Mouse (Mus musculus): Measurements from ENCODE around the gene Lrch3.
A peak's percentile ranks its signal among the peaks of the same experiment; 100 is the strongest.
"Not testable (repeated sequence)": the region's sequence is repeated elsewhere in the genome, so short reads cannot be mapped to it uniquely, and the experiment has no call there.

Gene Lrch3

DNA sequence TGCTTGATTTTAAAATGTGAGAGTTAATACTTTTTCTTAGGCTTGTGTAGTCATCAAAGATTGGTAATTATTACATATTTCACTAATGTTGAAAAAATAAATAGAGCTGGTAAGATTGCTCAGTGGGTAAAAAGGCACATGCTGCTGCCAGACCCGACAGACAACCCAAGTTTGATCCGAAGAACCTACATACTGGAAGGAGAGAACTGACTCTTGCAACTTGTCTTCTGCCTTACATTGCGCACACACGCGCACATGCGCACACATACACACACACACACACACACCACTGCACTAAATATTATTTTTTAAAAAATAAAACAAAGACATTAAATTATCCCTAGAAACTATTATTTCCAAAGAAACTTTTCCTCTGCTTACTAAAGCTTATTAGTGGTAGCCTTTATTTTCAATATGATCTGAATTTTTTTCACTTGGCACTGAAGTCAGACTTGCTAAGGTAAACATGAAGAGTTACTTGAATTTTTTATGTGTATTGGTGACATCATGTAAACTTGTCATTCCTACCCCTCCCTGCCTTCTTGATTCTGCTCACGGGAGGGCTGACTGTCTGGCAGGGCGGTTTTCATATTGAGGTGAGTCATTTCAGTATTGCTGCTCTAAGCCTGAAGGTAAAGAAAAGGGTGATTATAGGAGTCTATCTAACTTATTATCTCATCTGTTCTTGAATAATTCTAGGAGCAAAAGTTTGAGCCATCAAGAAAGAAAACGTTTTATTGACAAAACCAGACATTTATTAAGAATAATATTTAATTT, 1.6 kb downstream of the Lrch3 start:
- no peak for DNase-seq

DNA sequence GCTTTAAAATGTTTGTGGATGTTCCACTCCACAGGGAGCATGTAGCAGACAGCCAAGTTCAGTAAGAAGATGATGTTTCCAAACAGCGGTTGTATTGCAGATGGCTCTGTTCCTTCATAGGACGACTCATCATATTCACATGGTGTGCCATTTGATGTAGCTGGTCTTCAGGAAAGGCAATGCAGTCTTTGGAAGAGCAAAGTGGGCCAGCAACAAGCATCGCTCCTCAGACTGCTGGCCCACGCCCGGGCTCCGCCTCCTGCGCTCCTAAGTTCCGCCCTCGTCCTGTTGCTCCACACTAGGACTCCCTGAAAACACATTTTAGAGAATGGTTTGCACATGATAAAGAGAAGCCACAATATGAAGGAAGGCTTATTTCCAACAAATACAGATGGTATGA, 12.7 kb downstream of the Lrch3 start:
- DNase-seq, result not testable (repeated sequence)

GRCm38 (mm10) chr16:32927044-32927443, 13.1 kb downstream of the Lrch3 start:
- no peak for DNase-seq

DNA sequence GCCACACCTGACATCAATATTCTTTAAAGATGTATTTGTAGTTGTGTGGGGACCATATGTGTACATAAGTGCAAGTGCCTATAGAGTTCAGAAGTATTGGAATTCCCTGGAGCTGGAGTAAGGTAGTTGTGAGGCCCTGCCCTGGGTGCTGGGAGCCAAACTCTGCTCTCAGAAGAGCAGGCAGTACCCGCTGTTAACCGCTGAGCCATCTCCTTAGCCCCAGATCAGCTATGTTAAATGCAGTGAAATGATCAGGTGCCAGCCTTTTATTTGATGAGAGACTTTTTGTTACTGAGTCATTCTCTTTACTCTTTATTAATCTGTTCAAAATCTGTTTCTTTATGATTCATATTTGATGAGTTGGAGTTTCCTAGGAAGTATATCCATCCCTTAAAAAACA, 16.0 kb downstream of the Lrch3 start:
- DNase-seq, result no peak

GRCm38 (mm10) chr16:32934470-32934869, 20.6 kb downstream of the Lrch3 start:
- DNase-seq, result no peak

- no peak for DNase-seq
Measured at GRCm38 (mm10) chr16:32935088-32935487, 21.2 kb downstream of the Lrch3 start.

DNA sequence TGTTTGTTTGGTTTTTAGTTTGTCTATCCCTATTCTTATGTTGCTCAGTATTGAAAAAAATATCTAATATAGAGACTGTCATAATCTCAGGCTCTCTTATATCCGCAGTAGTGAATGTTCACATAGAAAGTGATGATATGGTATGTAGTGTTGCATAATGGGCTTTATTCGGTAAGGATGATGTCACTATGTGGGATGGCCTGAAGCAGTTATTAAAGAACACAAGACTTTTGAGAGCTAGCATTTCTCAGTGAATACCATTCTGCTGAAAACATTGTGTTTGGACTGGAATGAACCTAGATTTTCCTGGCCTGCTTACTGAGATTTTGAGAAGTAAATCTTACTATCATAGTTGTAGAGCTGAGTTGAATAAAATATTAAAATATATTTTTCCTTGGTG, 23.5 kb downstream of the Lrch3 start:
- DNase-seq, result no peak

DNA sequence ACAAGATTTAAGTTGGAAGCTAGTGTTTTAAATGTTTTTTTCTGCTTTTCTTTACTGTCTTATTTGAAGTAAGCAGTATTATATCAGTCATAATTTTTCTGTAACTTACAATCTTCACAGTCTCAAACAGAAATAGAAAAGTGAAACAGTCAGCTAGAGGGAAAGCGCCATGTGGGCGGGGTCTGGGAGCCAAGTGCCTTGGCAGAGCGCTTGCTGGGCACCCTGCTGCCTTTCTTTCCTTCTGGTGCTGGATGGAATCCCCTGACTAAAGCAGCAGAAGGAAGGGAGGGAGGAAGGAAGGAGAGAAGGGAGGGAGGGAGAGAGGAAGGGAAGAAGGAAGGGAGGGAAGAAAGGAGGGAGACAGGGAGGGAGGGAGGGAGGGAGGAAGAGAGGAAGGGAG, 25.4 kb downstream of the Lrch3 start:
- not testable (repeated sequence) for DNase-seq

GRCm38 (mm10) chr16:32939716-32940115, 25.8 kb downstream of the Lrch3 start:
- DNase-seq, result not testable (repeated sequence)

GRCm38 (mm10) chr16:32941226-32941625, 27.3 kb downstream of the Lrch3 start:
- not testable (repeated sequence) for DNase-seq

GRCm38 (mm10) chr16:32942694-32943093, 28.8 kb downstream of the Lrch3 start:
- DNase-seq, result no peak

DNA sequence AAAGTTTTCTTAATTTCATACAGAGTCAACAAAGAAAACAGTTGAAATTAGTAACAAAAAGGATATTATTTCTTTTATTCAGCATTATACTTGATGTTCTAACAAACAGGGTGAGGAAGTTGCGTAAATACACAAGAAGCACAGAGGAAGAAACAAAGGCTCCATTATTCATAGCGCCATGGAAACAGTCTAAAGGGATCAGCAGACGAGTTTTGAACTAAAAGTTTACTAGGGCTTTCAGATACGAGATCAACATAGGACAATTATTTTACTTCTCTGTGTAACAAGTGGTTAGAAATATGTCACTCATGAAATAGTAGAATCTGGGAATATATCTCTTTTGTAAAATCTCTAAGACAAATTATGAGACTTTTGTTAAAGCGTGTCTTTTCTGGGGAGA, 31.5 kb downstream of the Lrch3 start:
- no peak for DNase-seq

- DNase-seq, result no peak
Measured at GRCm38 (mm10) chr16:32948016-32948415, 34.1 kb downstream of the Lrch3 start.

DNA sequence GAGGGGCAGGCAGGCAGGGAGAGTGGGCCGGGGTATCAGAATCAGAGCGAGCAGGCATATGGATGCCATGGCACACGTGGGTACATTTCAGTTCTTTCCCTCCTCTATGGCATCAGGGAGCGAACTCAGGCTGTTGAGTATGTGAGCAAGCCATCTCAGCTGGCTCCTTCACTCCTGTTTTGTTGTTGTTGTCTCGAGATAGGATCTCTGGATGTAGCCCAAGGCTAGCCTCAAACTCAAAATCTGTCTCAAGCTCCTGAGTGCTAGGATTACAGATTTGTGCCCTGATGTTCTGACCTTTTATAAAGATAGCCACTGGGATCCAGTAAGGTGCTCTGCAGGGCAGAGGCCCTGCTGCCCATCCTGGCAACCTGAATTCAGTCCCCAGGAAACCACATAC, 34.8 kb downstream of the Lrch3 start:
- no peak for DNase-seq

DNA sequence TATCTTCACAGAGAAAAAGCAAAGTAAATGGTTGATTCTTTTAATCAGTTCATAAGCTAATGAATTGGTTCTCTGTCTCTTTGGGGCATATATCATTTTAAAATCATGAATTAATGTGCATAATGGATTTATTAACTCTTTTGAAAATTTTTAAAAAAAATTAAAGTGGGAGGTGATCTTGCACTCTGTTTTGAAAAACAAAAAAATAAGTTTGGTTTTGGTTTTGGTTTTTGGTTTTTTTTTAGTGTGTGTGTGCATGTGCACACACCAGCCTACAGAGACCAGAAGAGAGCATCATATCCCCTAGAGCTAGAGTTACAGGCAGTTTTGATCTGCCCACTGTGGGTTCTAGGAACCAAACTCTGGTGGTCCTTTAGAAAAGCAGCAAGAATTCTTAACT, 35.4 kb downstream of the Lrch3 start:
- DNase-seq, result no peak

- DNase-seq, result no peak
Measured at GRCm38 (mm10) chr16:32951074-32951473, 37.2 kb downstream of the Lrch3 start.

DNA sequence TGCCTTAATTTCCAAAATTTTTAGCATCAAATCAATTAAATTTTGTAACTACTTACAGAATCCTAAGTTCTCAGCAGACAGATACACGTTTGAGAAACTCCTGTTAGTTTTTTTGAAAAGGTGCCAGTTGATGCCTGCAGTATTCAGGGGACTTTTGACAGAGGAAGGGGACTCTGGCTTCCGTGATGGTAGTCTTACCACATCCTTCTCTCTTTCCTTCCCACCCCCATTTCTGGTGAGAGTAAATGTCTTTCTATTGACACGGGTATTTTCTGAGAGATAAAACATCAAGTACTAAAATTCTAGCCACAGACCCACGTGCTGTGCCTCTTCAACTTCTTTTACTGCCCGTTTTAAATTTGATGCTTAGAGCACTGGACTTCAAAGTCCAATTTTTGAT, 39.9 kb downstream of the Lrch3 start:
- no peak for DNase-seq

DNA sequence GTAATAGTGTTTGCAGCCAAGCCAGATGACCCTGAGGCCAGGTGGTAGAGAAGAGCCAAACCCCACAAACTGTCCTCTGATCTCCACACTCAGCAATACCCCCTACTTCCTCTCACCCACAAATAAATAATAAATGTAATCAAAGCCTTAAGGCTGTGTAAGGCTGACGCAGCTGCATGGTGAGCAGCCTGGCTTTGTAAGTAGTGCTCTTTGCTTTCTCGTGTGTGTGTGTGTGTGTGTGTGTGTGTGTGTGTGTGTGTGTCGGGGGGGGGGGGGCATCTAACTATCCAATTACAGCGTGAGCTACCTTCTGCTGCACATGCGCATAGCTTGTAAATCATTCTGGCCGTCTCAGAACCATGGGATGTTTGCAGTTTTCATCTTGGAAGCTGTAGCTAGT, 40.4 kb downstream of the Lrch3 start:
- no peak for DNase-seq

DNA sequence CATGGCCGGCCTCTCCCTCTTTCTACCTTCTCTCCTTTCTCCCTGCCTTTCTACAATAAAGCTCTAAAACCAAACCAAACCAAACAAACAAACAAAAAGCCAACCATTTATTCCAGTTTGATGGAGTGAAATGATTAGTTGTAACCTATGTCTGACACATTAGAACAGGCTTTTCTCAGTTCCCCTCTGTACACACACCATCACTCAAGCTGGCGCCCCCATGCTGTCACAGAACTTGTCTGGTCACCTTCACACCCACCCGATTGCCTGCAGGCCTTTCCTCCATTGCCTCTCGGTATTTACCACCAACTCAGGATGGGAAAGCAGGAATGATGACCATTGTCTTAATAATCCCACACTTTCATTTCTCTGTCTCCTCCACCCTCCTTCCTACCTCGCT, 43.0 kb downstream of the Lrch3 start:
- no peak for DNase-seq

DNA sequence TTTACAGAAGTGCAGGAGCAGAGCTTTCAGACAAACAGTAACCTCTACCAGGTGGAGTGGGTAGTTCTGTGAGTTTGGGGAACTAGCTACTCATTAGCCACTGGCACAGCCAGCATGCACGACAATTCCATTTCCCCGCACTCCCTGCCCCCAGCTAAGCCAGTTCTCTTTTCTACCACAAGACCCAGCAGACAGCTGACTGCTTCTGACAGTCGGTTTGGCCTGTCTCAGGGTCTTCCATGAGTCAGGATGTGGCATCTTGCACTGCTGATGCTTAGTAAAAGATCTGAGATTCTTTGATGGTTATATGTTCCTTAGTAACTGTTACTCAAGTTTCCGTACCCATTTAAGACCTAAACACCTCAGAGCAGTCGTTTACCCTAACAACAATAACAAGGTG, 58.6 kb downstream of the Lrch3 start:
- DNase-seq, result no peak

- DNase-seq, result no peak
Measured at GRCm38 (mm10) chr16:32973047-32973446, 59.1 kb downstream of the Lrch3 start.

- no peak for DNase-seq
Measured at GRCm38 (mm10) chr16:32980227-32980626, 66.3 kb downstream of the Lrch3 start.

DNA sequence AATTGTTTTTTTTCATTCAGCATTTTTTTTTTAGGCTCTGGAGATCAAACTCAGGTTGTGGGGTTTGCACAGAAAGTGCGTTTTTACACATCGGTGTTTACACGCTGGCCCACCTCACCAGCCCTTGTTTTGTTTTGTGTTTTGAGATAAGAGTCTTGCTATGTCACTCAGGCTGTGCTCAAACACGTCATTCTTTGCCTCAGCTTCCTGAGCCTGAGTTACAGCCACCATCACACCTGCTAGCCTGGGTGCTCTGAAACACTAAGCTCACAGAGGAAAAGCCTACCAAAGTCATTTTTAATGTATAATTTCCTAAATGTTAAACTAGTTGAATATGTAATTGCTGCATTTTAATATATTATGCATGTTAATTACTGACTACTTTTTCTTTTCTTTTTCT, 67.5 kb downstream of the Lrch3 start:
- no peak for DNase-seq

DNA sequence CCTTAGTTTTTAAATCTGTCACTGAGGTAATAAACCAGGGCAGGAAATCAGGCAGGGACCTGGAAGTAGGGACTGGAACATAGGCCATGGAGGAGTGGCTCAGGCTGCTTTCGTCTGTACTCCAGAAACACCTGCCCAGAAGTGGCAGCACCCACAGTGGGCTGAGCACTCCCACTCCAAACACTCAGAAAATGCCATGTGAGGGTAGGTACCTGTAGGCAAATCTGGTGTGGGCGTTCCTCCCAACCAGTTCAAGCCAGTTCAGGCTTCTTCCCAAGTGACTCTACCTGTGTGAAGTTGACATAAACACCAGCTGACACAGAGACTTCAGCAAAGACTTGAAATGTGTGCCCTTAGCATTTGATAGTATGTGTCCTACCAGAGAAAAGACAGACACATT, 70.7 kb downstream of the Lrch3 start:
- DNase-seq, result peak; percentile 38 to 62

DNA sequence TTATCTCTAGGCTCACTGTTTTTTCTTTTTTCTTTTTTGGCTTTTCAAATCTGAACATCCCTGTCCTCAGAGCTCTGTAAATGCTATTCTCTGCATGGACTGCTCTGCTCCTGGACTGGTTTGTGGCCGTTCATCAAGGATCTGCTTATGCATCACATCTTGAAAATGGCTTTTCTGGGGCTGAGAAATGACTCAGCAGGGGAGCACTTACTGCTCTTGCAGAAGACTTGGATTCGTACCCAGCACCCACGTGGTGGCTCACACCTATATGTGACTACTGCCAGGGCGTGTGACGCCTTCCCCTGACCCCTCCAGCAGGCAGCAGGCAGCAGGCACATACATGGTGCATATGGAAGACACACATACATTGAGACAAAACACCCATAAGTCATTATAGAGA, 78.3 kb downstream of the Lrch3 start:
- DNase-seq, result no peak

Measured in lung, postnatal 4 days (tissue).